In genomic region chr10:20245082-20245481, GRCm38 (mm10) we compare ENCODE assay signal across 19 mouse cellular contexts.
DNase-seq lines count a peak whose midpoint lies in the region.
"Had no signal": no experiment of that assay in that cellular context is flagged by ENCODE, and none has a peak within 500 bp of the region (broad histone marks: within the 10 kb centered on the region; RNA-seq: fewer than 3 reads in every experiment).

No protein-coding gene starts in this region.

- peak; percentile 39 for DNase-seq in layer of hippocampus, adult 11-12 months (ENCODE audit: low spot score)
- no peak for DNase-seq in layer of hippocampus, postnatal 10 days (ENCODE audit: low spot score in 2 of 2)
- peak; percentile 30 to 55 for DNase-seq in left cerebral cortex, postnatal 36 days (ENCODE audit: low spot score in 2 of 2)
- DNase-seq in left cerebral cortex, postnatal 14 days (ENCODE audit: low spot score in 2 of 2), result no peak
- peak; percentile 44 for DNase-seq in thymus, postnatal 0 days (ENCODE audit: low spot score)
- DNase-seq in thymus, postnatal 36 days, result no peak
- peak; percentile 56 for DNase-seq in telencephalon, adult 2 months (ENCODE audit: low read depth, low spot score)
- DNase-seq: adrenal gland, postnatal 10 days; adrenal gland, postnatal 36 days; B cell, adult 2 months; cerebellum, adult 11 months; cerebellum, adult 2 months; cerebellum, adult 9-11 months; cerebellum, postnatal 25 days; forebrain, postnatal 0 days; gastrocnemius, postnatal 10 days; gastrocnemius, postnatal 36 days; heart, adult 2 months; heart, postnatal 14 days had no signal

- intact Hi-C loops in left cerebral cortex, postnatal 36 days (cut with DNase I), result no loop called here
- intact Hi-C loops in left cerebral cortex, postnatal 14 days (cut with DNase I), result no loop called here

Comparison
In these comparisons a context has a peak if more than half of its experiments do, and no peak if none do; other contexts are left out.
1. DNase-seq: peak in layer of hippocampus, adult 11-12 months (single experiment), left cerebral cortex, postnatal 36 days (2 of 2), thymus, postnatal 0 days (single experiment) and telencephalon, adult 2 months (single experiment); none in layer of hippocampus, postnatal 10 days (0 of 2), left cerebral cortex, postnatal 14 days (0 of 2) and thymus, postnatal 36 days (0 of 2).